Mouse (Mus musculus): Measurements from ENCODE around the gene Vsig8. TPM values are rescaled to one million over a fixed set of nuclear protein-coding genes. Genes with fewer than 3 reads are reported as not detected.

Gene Vsig8
- polyA plus RNA-seq (2015; fragmentation: Nextera tagmentation; extraction: Ambion mirVana), result 0.15 and 0.25 TPM in 2 replicates

DNA sequence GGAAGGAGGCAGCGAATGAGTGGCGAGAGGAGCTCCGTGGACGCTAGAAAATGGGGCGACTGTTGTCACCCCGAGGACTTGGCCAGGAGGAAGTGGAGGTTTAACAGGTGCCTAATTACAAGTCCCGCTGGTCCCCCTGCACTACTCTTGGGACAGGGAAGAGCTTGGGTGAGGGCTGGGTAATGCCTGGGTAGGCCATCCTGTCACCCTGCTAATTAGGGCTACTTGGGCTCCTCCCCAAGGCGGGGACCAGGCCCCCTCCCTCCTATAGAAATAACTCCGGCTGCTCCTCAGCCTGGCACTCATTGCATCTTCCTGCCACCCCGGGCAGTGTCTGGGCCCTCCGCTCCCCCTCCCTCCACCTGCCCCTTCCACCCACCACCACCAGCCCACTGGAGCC, at the start of gene Vsig8:
Vsig8 (plus strand) TSS at position 301 of the 400 bp plus-strand sequence.
- 70% methylated on average over 11 of the region's 11 CpGs for WGBS
- no peaks in the 10 kb centered on the region for H3K9me3 ChIP-seq
- peaks cover 57% of the 10 kb centered on the region for H3K27me3 ChIP-seq (replicated peaks)
- no peak within 1 kb of the TSS for H3K9ac ChIP-seq
- ATAC-seq (ENCODE audit: extremely low read depth, insufficient number of reproducible peaks, low FRiP score, low TSS enrichment), result no peak
- H3K4me2 ChIP-seq, result no peak within 1 kb of the TSS
- no peak within 1 kb of the TSS for H3K4me3 ChIP-seq
- H3K36me3 ChIP-seq, result no peaks in the 10 kb centered on the region
- H3K4me1 ChIP-seq, result peaks cover 20% of the 10 kb centered on the region
- no peak within 1 kb of the TSS for H3K27ac ChIP-seq (replicated peaks)

DNA sequence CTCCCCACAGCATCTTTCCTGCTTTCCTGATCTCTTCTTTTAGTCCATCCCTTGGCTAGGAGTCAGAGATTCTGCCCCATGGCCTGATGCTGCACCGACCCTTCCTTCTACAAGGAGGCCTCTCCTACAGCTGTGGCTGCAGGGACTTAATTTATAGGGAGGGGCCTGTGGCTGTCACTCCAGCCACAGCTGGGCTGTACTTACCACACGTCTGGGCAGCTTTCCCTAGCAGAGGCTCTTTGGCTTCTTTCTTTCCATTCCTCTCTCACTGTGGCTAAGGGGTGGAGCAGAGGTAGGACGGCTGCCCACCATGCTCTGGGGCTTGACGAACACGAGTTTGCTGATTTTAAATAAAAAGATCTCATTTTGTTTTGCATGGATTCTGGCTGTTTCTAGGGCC, 48.7 kb upstream of the Vsig8 start:
- Histone ChIP-seq H3K4me3 (no peak overlapping the region), H3K36me3 (peaks cover 49% of the 10 kb centered on the region), H3K4me1 (peaks cover 91% of the 10 kb centered on the region), H3K27ac (replicated peaks) (peak overlapping the region; percentile 73), H3K9me3 (no peaks in the 10 kb centered on the region), H3K4me2 (no peak overlapping the region), H3K27me3 (replicated peaks) (no peaks in the 10 kb centered on the region), H3K9ac (0 out of 2 replicates have a peak overlapping the region, but pooled peaks have one; percentile 3)
- ATAC-seq (ENCODE audit: extremely low read depth, insufficient number of reproducible peaks, low FRiP score, low TSS enrichment), result no peak
- 51% methylated on average over 5 of the region's 5 CpGs for WGBS

DNA sequence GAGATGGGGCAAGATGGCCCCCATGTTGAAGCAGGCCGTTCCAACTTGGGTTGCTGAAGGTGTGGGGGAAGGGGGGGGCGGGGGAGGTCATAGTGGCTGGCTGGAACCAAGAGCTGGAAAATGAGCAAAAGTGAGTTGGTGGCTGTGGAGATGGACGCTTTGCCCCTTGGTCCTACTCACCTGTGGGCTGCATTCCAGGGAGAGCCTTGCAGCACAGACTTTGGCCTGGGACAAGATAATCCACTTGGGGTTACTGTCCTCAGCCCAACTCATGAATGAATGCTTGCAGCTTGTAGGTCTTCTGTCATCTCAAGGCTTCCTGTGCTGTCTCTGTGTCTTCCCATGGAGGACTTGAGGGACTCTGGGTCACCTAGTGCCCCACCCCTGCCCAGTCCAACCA, 48.0 kb upstream of the Vsig8 start:
- H3K4me3 ChIP-seq, result no peak overlapping the region
- H3K9ac ChIP-seq, result no peak overlapping the region
- WGBS, result 82% methylated on average over 3 of the region's 3 CpGs
- peak overlapping the region; percentile 73 for H3K27ac ChIP-seq (replicated peaks)
- H3K27me3 ChIP-seq (replicated peaks), result no peaks in the 10 kb centered on the region
- H3K9me3 ChIP-seq, result no peaks in the 10 kb centered on the region
- H3K4me1 ChIP-seq, result peaks cover 90% of the 10 kb centered on the region
- peaks cover 49% of the 10 kb centered on the region for H3K36me3 ChIP-seq
- no peak overlapping the region for H3K4me2 ChIP-seq
- no peak for ATAC-seq (ENCODE audit: extremely low read depth, insufficient number of reproducible peaks, low FRiP score, low TSS enrichment)

DNA sequence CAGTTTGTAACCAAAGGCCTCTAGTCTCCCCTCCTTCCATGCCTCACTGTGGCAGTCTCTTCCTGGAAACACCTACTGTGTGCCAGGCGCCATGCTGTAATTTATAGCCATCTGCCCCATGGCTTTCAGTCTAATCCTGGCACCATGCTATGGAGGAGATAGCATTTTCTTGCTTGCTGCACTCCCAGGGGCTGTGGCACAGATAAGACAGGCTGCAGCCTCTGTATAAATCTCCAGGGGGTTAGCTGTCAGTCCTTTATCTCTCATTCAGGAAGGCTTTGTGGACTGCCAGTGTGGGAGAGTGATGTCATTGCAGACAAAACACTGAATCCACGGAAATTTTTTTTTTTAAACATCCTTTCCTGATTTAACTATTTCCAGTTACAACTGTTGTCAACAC, 47.6 kb upstream of the Vsig8 start:
- H3K27ac ChIP-seq (replicated peaks), result peak overlapping the region; percentile 73

DNA sequence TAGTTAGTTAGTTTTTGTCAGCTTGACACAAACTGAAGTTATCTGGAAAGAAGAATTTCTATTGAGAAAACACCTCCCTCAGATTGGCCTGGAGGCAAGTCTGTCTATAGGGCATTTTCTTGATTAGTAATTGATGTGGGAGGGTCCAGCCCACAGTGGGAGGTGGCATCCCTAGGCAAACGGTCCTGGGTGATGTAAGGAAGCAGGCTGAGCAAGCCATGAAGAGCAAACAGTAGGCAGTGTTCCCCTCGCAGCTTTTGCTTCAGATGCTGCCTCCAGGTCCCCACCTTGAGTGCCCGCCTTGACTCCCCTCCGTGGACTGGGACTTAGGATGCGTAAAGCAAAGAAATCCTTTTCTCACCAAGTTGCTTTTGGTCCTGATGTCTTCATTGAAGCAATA, 46.5 kb upstream of the Vsig8 start:
- H3K4me2 ChIP-seq, result no peak overlapping the region
- no peak overlapping the region for H3K4me3 ChIP-seq
- H3K9ac ChIP-seq, result no peak overlapping the region
- ATAC-seq (ENCODE audit: extremely low read depth, insufficient number of reproducible peaks, low FRiP score, low TSS enrichment), result no peak
- no peaks in the 10 kb centered on the region for H3K27me3 ChIP-seq (replicated peaks)
- no peaks in the 10 kb centered on the region for H3K9me3 ChIP-seq
- H3K27ac ChIP-seq (replicated peaks), result peak overlapping the region; percentile 73
- H3K36me3 ChIP-seq, result peaks cover 49% of the 10 kb centered on the region
- H3K4me1 ChIP-seq, result peaks cover 92% of the 10 kb centered on the region
- 75% methylated on average over 5 of the region's 5 CpGs for WGBS

More for the DNA sequence above, 47.6 kb upstream of the Vsig8 start:
- H3K4me2 ChIP-seq, result no peak overlapping the region
- H3K9ac ChIP-seq, result no peak overlapping the region
- WGBS, result 22% methylated on average over 2 of the region's 2 CpGs
- ATAC-seq (ENCODE audit: extremely low read depth, insufficient number of reproducible peaks, low FRiP score, low TSS enrichment), result no peak
- H3K4me1 ChIP-seq, result peaks cover 90% of the 10 kb centered on the region
- H3K27me3 ChIP-seq (replicated peaks), result no peaks in the 10 kb centered on the region
- H3K36me3 ChIP-seq, result peaks cover 49% of the 10 kb centered on the region
- H3K9me3 ChIP-seq, result no peaks in the 10 kb centered on the region
- H3K4me3 ChIP-seq, result no peak overlapping the region

DNA sequence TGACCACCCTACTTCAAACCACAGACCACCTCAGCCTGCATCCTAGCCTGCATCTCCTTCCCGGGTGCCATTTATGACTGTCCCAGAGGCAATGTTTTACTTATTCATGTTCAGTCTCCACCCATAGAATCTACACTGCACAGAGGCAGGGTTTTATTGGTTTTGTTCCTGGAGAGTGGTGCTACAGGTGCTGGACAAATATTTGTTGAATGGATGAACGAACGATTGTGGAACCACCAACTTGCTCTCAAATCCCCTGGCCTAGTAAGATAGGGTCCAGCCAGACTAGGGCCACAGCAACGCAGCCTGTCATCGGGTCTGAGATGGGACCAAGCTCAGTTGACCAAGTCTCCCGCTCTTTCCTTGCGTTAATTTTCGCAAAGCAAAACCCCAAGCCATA, 45.8 kb upstream of the Vsig8 start:
- Histone ChIP-seq H3K9me3 (no peaks in the 10 kb centered on the region), H3K27me3 (replicated peaks) (no peaks in the 10 kb centered on the region), H3K36me3 (peaks cover 45% of the 10 kb centered on the region), H3K4me3 (no peak overlapping the region), H3K27ac (replicated peaks) (peak overlapping the region; percentile 37; the same call in 1 of the 2 replicates), H3K9ac (no peak overlapping the region), H3K4me2 (no peak overlapping the region), H3K4me1 (peaks cover 90% of the 10 kb centered on the region)
- WGBS, result 46% methylated on average over 8 of the region's 8 CpGs
- no peak for ATAC-seq (ENCODE audit: extremely low read depth, insufficient number of reproducible peaks, low FRiP score, low TSS enrichment)

DNA sequence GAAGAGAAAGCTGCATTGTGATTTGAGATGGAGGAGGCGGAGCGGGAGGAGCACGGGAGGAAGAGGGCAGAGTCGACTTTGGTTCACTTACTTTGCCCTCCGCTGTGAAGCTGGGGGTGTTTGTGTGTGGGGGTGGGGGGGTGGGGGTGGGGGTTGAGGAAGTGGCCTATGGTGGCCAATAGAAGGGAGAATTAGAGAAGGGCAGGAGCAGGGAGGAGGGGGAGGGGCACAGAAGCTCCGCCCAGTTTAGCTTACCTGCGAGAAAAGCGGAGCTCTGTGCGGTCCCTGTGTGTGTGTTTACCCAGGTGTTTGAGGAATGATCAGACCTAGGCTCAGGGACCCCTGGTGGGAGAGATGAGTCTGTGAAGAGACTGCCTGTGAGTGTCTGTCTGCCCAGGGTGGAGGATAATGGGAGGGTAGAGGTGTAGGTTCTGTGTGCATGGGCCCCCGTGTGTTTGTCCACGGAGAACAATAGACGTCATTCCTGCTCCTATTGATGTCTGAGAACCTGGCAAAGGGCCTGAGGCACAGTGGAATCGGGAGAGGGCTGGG, 45.2 kb upstream of the Vsig8 start:
- H3K4me2 ChIP-seq, result no peak overlapping the region
- H3K4me1 ChIP-seq, result peaks cover 90% of the 10 kb centered on the region
- WGBS, result 34% methylated on average over 13 of the region's 13 CpGs

DNA sequence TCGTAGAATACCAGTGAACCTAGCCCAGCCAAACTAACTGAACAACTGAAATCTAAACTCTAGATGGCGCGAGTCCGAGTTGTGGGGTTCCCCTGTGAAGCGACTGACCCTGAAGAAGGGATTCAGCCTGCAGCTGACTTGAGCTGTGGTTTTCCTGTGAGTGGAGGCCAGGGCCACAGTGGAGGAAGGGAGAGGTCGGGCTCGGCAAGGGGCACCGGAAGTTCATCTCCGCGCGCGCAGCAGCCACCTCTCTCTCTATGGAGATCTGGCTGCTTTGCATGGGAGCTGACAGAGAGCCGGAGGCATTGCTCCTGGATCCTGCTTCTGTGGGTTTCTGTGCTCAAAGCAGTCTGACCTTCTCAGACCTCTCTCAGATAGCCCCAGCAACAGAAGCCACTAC, 42.8 kb upstream of the Vsig8 start:
- H3K27ac ChIP-seq (replicated peaks), result peak overlapping the region; percentile 85
- H3K4me2 ChIP-seq, result peak overlapping the region; percentile 51
- WGBS, result 12% methylated on average over 13 of the region's 13 CpGs
- no peaks in the 10 kb centered on the region for H3K27me3 ChIP-seq (replicated peaks)
- H3K4me1 ChIP-seq, result peaks cover 73% of the 10 kb centered on the region
- H3K9ac ChIP-seq, result peak overlapping the region; percentile 69
- peaks cover 7% of the 10 kb centered on the region for H3K9me3 ChIP-seq
- peak overlapping the region; percentile 5; the same call in 1 of the 2 replicates for H3K4me3 ChIP-seq
- peaks cover 15% of the 10 kb centered on the region for H3K36me3 ChIP-seq
- ATAC-seq (ENCODE audit: extremely low read depth, insufficient number of reproducible peaks, low FRiP score, low TSS enrichment), result no peak

More for the DNA sequence above, 45.2 kb upstream of the Vsig8 start:
- no peaks in the 10 kb centered on the region for H3K9me3 ChIP-seq
- 0 out of 2 replicates have a peak overlapping the region, but pooled peaks have one; percentile 37 for H3K27ac ChIP-seq (replicated peaks)
- no peak overlapping the region for H3K9ac ChIP-seq
- no peak overlapping the region for H3K4me3 ChIP-seq
- no peaks in the 10 kb centered on the region for H3K27me3 ChIP-seq (replicated peaks)
- peaks cover 40% of the 10 kb centered on the region for H3K36me3 ChIP-seq
- ATAC-seq (ENCODE audit: extremely low read depth, insufficient number of reproducible peaks, low FRiP score, low TSS enrichment), result no peak

DNA sequence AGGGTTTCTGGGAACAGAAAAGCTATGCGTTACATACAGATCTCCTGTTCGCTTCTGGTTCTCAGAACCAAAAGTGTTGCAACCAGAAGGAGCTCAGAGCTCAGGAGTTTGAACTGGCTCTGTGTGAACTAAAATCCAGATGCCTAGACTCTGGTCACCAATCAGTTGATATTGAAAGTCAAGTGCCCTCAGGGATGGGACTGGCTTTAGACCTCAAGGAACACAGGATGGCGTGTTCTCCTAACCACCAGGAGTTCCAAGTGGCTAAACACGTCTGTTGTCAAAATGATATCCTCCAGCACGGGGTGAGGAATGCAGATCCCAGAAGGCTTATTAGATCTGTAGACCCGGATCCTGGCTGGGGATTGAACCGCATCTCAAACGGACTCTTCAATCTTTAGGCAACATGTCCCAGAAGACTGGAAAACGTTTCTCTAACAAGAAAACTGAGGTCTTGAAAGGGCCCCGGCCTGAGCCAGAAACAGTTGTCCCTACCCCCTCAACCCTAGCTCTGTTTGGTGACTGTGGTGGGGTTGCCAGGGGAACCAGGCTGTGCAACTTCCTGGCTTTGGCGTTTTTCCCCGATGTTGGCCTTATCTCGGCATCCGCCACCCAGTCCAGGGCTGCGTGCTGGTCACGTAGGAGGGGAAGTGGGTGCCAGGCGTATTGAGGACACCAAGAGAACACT, 42.1 kb upstream of the Vsig8 start:
- Histone ChIP-seq H3K36me3 (peaks cover 8% of the 10 kb centered on the region), H3K27me3 (replicated peaks) (no peaks in the 10 kb centered on the region), H3K4me1 (peaks cover 66% of the 10 kb centered on the region), H3K9me3 (peaks cover 9% of the 10 kb centered on the region), H3K4me2 (peak overlapping the region; percentile 51), H3K9ac (peak overlapping the region; percentile 69), H3K27ac (replicated peaks) (peak overlapping the region; percentile 85), H3K4me3 (no peak overlapping the region)
- WGBS, result 32% methylated on average over 17 of the region's 17 CpGs
- no peak; the same call in 1 of the 2 replicates for ATAC-seq (ENCODE audit: extremely low read depth, insufficient number of reproducible peaks, low FRiP score, low TSS enrichment)

DNA sequence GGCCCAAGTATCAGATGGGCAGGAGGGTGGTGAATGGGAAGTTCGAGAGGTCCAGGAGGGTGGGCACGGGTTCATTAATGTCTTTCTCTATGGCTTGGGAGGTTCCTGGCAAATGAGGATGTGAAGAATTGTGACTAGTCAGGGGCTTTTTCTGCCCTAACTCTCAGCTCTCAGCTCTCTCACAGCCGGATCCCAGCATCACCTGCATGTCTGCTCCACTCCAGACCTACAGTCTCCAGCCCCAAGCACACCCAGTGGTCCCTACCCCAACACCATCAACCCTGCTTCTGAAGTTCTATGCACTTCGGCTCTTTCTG, 41.6 kb upstream of the Vsig8 start:
- Histone ChIP-seq H3K27me3 (replicated peaks) (no peaks in the 10 kb centered on the region), H3K4me1 (peaks cover 61% of the 10 kb centered on the region), H3K4me2 (peak overlapping the region; percentile 51), H3K36me3 (peaks cover 3% of the 10 kb centered on the region), H3K27ac (replicated peaks) (peak overlapping the region; percentile 85), H3K4me3 (no peak overlapping the region), H3K9me3 (peaks cover 9% of the 10 kb centered on the region), H3K9ac (0 out of 2 replicates have a peak overlapping the region, but pooled peaks have one; percentile 69)
- 57% methylated on average over 4 of the region's 4 CpGs for WGBS
- no peak for ATAC-seq (ENCODE audit: extremely low read depth, insufficient number of reproducible peaks, low FRiP score, low TSS enrichment)

DNA sequence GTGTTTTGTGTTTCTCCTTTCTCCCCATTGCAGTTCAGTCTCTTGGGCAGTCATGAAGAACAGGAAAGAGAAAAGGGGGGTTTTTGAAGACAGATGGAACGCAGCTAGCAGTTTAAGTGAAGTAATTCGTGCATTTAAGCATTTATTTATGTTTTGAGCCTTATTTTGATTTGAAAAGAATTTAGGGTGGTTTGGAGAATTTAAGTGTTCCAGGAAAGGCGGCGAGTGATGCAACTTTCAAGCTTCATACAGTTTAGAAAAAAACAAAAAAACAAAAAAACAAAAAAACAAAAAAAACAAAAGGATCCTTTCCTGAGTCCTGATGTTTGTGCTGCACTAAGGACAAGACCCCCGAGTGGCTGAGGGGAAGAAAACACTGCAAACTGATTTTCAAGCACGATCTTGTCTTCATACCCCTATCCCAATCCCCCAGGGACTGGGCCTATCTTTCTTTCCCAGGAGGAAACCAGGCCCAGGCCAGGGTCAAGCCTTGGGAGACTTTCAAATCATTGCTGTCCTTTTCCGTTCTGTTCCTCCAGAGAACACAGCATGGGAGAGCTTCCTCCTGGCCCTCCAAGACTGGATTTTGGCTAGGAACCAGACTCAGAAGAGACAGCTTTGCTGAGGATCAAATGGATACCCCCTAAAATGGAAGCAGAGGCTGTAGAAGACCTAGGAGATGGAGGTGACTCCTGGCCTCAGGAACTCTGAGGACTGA, 41.0 kb upstream of the Vsig8 start:
- Histone ChIP-seq H3K4me1 (peaks cover 61% of the 10 kb centered on the region), H3K27ac (replicated peaks) (peak overlapping the region; percentile 85), H3K9me3 (peaks cover 9% of the 10 kb centered on the region), H3K4me3 (no peak overlapping the region), H3K4me2 (no peak overlapping the region), H3K9ac (no peak overlapping the region), H3K27me3 (replicated peaks) (no peaks in the 10 kb centered on the region), H3K36me3 (no peaks in the 10 kb centered on the region)
- no peak for ATAC-seq (ENCODE audit: extremely low read depth, insufficient number of reproducible peaks, low FRiP score, low TSS enrichment)
- 60% methylated on average over 7 of the region's 7 CpGs for WGBS

Measured in heart, embryonic 13.5 days (tissue).